Mouse (Mus musculus) forelimb bud, embryonic 11.5 days (tissue): Measurements from ENCODE around the gene Scml4.
A peak's percentile ranks its signal among the peaks of the same experiment; 100 is the strongest.

Experiments
- DNase-seq: peaks from one replicate; pipeline ENCODE4 v3.0.0-alpha.2; 2012; ENCODE audit warnings: low read depth, low spot score

Gene Scml4

GRCm38 (mm10) chr10:42991018-42991417 lies 130.8 kb downstream of the Scml4 start:
- DNase-seq, result no peak

- no peak for DNase-seq
These were observed 134.2 kb downstream of the Scml4 start for GRCm38 (mm10) chr10:42994331-42994782.

GRCm38 (mm10) chr10:42995484-42995895 lies 135.3 kb downstream of the Scml4 start:
- no peak for DNase-seq

GRCm38 (mm10) chr10:42997278-42997677 lies 137.1 kb downstream of the Scml4 start:
- no peak for DNase-seq

- no peak for DNase-seq
These were observed 139.2 kb downstream of the Scml4 start for GRCm38 (mm10) chr10:42999324-42999723.

GRCm38 (mm10) chr10:43001433-43001832 lies 141.3 kb downstream of the Scml4 start:
- DNase-seq, result no peak

- DNase-seq, result no peak
These were observed 142.0 kb downstream of the Scml4 start for GRCm38 (mm10) chr10:43002066-43002678.

GRCm38 (mm10) chr10:43002721-43003465 lies 142.7 kb downstream of the Scml4 start:
- DNase-seq, result no peak

GRCm38 (mm10) chr10:43003466-43003757 lies 143.2 kb downstream of the Scml4 start:
- DNase-seq, result peak; percentile 63

- DNase-seq, result no peak
These were observed 144.1 kb downstream of the Scml4 start for GRCm38 (mm10) chr10:43004174-43004734.

GRCm38 (mm10) chr10:43005031-43005430 lies 144.9 kb downstream of the Scml4 start:
- DNase-seq, result no peak

GRCm38 (mm10) chr10:43005677-43006076 lies 145.5 kb downstream of the Scml4 start:
- DNase-seq, result no peak

GRCm38 (mm10) chr10:43006534-43006933 lies 146.4 kb downstream of the Scml4 start:
- no peak for DNase-seq

GRCm38 (mm10) chr10:43008116-43008515 lies 147.9 kb downstream of the Scml4 start:
- DNase-seq, result no peak
